Mouse (Mus musculus) megakaryocyte, embryonic 14.5 days (primary cell): ENCODE results near the gene Hif1an. TPM values are rescaled to one million over a fixed set of nuclear protein-coding genes. Genes with fewer than 3 reads are reported as not detected.

Experiments
- H3K27me3 ChIP-seq: replicated peaks from 2 replicates; pipeline ENCODE3; 2012; ENCODE audit warnings: inconsistent platforms
- H3K36me3 ChIP-seq: replicated peaks from 2 replicates; pipeline ENCODE3; 2012; ENCODE audit warnings: low read length, inconsistent platforms, mixed read lengths
- H3K4me1 ChIP-seq: 2 replicates; pipeline ENCODE4 v1.6.1; 2012; ENCODE audit warnings: inconsistent platforms
- H3K4me3 ChIP-seq: replicated peaks from 2 replicates; pipeline ENCODE3; 2012; ENCODE audit warnings: moderate library complexity, mild to moderate bottlenecking, inconsistent platforms
- H3K9me3 ChIP-seq: 2 replicates; pipeline ENCODE4 v1.6.1; 2012; ENCODE audit warnings: inconsistent platforms
- FLI1 ChIP-seq: IDR thresholded peaks from 2 replicates; pipeline ENCODE4 v1.6.1; 2012; ENCODE audit warnings: low read length, inconsistent platforms, mixed read lengths
- GATA1 ChIP-seq: IDR thresholded peaks from 3 replicates; pipeline ENCODE4 v1.6.1; 2012; ENCODE audit warnings: mixed read lengths, low read length, inconsistent platforms, borderline replicate concordance
- polyA plus RNA-seq: library from polyadenylated mRNA; stranded (reverse); fragments of >175 nt; gene quantifications from 2 replicates; pipeline ENCODE4 v1.2.3, GENCODE M21; 2012; ENCODE audit warnings: low replicate concordance; ENCODE audit not compliant: insufficient read depth

Hif1an gene
- 2.9 and 8.0 TPM in 2 replicates for polyA plus RNA-seq

DNA sequence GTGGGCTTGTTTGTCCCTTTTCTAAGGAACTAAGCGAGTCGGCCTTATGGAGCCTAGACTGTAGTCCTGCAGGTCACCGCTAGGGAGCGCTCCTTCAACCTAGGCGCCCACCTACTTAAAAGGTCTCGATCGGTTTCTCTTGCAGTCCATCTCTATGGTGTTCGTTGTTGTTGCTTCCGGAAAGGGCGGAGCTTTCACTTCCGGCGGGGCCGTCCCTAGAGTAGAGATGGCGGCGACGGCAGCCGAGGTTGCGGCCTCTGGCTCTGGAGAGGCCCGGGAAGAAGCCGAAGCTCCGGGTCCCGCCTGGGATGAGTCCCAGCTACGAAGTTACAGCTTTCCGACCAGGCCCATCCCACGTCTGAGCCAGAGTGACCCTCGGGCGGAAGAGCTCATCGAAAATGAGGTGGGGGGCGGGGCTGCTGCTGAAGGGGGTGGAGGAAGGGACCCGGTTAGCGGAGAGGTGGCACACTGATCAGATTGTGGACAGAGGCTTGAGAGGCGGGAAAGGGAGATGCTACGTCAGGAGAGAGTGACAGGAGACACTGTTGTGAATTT lies at the start of gene Hif1an:
Hif1an (plus strand) TSS at position 199 of the 555 bp plus-strand sequence.
- H3K9me3 ChIP-seq: no peaks in the 10 kb centered on the region
- H3K4me1 ChIP-seq: peaks cover 12% of the 10 kb centered on the region
- peak; percentile 84; the same call in 1 of the 2 replicates for TF ChIP-seq FLI1
- TF ChIP-seq GATA1: no peak
- peak within 1 kb of the TSS; percentile 96 for H3K4me3 ChIP-seq
- peaks cover 2% of the 10 kb centered on the region for H3K27me3 ChIP-seq
- H3K36me3 ChIP-seq: peaks cover 37% of the 10 kb centered on the region

DNA sequence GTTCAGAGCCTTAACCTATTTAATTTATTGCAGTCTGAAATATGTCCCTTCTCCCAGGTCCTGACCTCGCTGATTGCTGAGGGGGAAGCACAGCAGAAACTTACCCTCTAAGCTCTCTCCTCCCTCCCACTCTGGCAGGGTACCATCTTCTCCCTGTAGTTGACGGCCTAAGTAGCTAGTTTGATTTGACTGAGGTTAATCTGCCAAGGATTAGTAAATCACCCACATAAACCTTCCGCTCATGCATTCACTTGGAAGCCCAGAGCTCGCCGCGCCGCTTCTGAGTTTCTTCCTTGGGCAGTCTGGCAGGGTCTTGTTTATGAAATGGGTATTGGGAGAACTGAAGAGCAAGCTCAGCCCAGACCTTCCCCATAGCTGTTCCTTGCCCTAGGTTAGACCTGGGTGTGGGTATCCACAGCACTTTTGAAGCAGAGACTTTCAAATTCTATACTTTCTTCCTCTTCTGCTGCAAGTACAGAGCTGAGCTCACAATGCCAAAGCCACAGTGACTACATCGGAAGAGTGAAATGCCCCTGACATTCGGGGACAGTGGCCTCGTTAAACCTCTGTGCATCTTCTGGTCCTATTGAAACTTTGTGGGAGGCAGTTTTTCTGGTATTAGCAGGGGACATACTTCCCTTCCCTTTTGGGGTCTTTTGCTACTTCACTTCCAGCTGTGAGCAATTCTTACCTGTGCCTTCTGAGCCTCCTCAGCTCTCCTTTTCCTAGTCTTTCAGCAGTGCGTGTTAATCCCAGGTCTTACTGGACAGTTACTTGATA lies 49.4 kb upstream of the Hif1an start:
- no peak overlapping the region for H3K4me3 ChIP-seq
- no peaks in the 10 kb centered on the region for H3K9me3 ChIP-seq
- H3K27me3 ChIP-seq: peaks cover 94% of the 10 kb centered on the region
- TF ChIP-seq FLI1: no peak
- no peak for TF ChIP-seq GATA1
- peaks cover 17% of the 10 kb centered on the region for H3K4me1 ChIP-seq
- H3K36me3 ChIP-seq: no peaks in the 10 kb centered on the region

DNA sequence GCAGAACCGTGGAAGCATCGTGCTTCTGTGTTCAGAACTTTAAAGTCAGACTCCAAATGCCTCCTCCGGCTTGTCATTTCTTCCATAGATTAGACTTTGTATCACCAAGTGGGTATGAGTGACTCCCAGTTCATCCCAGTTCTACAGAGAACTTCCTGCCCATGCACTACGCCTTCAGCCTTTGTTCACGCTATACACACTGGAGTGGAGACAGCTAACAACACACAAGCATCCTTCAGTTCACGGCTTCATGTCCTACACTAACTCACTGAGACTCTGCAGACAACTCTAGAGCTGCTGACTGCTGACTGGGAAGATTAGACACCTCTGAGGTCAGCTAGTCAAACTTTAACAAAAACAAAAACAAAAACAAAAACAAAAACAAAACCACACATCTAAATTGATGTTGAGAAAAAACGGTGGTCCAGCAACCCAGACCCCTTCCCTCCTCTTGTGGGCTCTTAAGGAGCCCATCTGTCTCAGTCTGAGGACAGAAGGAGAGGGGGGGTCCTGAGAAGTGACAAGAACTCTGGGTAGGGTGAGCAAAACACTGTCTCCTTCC lies 48.6 kb upstream of the Hif1an start:
- Histone ChIP-seq H3K27me3 (peaks cover 96% of the 10 kb centered on the region), H3K4me1 (peaks cover 17% of the 10 kb centered on the region), H3K36me3 (no peaks in the 10 kb centered on the region), H3K4me3 (no peak overlapping the region), H3K9me3 (no peaks in the 10 kb centered on the region)
- no peak for TF ChIP-seq FLI1
- TF ChIP-seq GATA1: no peak

DNA sequence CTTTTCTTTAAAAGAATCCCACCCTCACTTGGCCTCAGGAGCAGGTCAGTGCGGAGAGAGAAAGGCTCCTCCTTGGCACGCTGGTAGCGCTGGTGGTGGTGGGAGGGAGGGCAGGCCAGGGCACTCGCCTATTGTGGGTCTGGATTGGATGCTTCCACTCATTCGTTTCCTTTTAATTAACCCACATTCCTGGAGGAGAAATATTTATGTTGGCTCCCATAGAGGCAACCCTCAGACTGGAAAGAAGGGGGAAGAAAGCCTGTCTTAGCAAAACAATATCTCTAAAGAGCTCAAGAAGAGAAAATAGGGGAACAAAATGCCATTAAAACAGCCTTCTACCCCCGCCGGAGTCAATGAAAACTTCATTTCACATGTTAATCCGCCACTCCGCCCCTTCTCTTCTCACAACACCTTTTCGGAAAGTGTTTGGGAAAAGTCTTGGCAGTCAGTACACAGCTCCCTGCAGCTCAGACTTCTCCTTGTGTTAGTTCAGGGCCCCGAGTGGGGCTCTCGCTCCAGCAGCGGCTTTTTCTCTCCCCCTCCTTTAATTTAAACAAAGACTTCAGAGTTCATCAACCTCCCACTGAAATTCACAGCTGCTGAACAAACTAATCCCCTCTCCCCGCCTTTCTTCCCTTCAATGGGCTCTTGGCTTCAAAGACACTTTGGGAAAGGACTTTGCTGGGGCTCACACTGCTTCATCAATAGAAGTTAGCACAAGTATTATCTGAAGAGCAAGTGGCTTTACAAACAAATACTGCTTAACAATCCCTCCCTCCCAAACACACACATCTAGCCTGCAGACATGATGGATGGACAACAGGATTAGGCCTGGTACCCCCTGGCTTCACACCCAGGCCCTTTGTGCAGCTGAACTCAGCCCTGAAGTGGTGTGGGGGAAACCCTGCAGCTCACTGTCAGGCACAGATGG lies 47.9 kb upstream of the Hif1an start:
- H3K36me3 ChIP-seq: no peaks in the 10 kb centered on the region
- no peak for TF ChIP-seq GATA1
- no peak for TF ChIP-seq FLI1
- H3K9me3 ChIP-seq: no peaks in the 10 kb centered on the region
- no peak overlapping the region for H3K4me3 ChIP-seq
- peaks cover 93% of the 10 kb centered on the region for H3K27me3 ChIP-seq
- H3K4me1 ChIP-seq: peaks cover 17% of the 10 kb centered on the region

DNA sequence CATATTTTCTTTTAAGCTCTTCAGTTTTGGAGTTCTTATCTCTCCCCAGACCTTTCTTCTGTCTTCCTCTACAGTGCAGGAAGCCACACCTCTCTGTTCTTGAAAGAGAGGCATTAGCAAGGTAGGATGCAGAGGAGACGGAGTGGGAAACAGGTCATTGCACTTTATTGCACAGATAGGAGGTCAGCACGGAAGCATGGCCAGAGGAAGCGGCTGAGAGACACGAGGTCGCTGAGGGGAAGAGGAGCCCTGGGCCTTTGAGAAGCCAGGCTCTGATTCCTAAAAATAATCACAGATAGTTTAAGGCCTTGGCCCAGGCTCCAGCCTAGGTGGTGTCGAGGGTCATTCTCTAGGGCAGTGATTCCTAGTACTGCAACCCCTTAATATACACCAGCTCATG lies 46.9 kb upstream of the Hif1an start:
- TF ChIP-seq GATA1 (no peak), FLI1 (no peak)
- H3K27me3 ChIP-seq: peaks cover 90% of the 10 kb centered on the region
- H3K9me3 ChIP-seq: no peaks in the 10 kb centered on the region
- peaks cover 11% of the 10 kb centered on the region for H3K4me1 ChIP-seq
- no peaks in the 10 kb centered on the region for H3K36me3 ChIP-seq
- H3K4me3 ChIP-seq: no peak overlapping the region

DNA sequence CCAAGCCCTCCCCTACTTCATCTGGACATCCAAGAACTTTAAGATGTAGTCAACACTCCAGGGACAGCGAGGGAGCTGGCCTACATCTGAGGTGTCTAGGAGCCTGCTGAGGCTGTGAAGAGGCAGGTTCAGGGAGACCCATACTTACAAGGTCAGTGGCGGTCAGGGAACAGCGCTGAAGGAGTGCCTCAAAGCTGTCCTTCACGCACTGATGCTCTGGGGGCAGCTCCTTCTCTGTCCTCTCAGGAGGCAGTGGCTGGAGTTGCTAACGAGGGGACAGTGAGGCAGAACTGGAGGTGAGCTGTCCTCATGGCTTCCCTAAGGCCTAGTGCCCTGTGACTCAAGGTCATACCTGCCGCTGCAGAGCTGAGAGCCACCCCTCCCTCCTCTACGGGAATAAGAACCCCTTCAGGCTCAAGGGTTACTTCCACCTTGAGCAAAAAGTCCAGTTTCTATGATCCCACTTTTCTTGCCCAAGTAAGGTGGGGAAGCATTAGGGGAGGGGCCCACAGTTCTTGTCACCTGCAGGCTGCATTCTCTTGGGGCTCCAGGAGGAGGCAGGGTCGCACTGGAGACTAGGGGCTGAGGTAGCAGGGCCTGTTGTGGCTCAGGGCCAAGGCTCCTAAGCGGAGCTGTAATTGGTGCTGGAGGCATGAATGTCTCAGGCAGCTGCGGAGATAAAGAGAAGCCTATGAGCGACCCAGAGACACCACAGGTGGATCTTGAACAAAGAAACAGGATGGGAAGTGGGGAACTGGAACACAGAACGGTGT lies 44.5 kb upstream of the Hif1an start:
- Histone ChIP-seq H3K4me1 (no peaks in the 10 kb centered on the region), H3K4me3 (no peak overlapping the region), H3K9me3 (no peaks in the 10 kb centered on the region), H3K36me3 (no peaks in the 10 kb centered on the region), H3K27me3 (peaks cover 75% of the 10 kb centered on the region)
- TF ChIP-seq FLI1 (no peak), GATA1 (no peak)

DNA sequence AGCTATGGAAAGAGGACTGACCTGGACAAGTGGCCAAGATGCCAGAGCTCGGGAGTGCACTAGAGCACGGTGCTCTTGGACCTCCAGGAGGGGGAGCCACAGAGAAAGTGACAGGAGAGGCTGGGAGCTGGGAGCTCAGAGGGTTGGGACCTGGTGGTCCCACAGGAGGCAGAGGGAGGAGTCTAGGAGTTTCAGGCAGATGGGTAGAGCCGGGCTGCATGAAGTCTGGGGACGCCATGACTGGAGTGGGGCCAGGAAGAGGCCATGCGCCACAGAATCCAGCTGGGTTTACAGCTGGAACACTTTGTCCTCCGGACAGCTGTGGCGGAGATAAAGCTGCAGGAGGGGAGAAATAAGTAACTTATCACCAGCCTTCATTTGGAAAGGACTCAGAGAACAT lies 43.5 kb upstream of the Hif1an start:
- Histone ChIP-seq H3K9me3 (no peaks in the 10 kb centered on the region), H3K4me1 (no peaks in the 10 kb centered on the region), H3K4me3 (no peak overlapping the region), H3K36me3 (no peaks in the 10 kb centered on the region), H3K27me3 (peaks cover 74% of the 10 kb centered on the region)
- TF ChIP-seq GATA1: no peak
- no peak for TF ChIP-seq FLI1

DNA sequence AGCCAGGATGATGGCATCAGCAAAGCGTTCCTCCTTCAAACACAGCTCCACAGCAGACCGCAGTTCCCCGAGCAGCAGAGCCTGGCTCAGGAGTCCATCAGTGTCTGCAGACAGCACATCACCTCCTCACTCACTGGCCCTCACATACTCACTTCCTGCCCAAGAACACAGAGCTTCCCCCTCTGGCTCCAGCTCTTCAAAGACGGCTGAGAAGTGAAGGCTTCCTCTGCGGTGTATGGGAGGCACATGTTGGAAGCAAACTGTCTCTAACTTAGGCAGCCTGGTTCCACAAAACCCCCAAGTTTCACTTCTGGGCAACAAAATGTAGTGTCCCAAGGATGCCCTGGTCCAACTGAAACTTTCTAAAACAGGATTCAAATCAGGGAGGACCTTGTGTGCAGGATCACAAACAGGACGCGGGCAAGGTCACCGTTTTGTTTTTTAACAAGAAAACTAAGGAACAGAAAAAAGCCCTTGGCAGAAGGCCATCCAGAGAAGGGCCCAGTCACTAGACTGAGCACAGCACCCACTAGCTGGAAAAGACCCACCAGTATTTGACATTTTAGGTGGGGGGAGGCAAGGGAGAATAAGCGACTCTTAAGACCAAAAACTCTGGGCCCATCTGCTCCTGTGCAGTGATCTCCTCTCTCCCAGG lies 37.0 kb upstream of the Hif1an start:
- H3K27me3 ChIP-seq: peaks cover 65% of the 10 kb centered on the region
- no peaks in the 10 kb centered on the region for H3K36me3 ChIP-seq
- TF ChIP-seq GATA1: no peak
- no peak for TF ChIP-seq FLI1
- peaks cover 5% of the 10 kb centered on the region for H3K9me3 ChIP-seq
- H3K4me3 ChIP-seq: no peak overlapping the region
- H3K4me1 ChIP-seq: peaks cover 5% of the 10 kb centered on the region; the same call in 1 of the 2 replicates

DNA sequence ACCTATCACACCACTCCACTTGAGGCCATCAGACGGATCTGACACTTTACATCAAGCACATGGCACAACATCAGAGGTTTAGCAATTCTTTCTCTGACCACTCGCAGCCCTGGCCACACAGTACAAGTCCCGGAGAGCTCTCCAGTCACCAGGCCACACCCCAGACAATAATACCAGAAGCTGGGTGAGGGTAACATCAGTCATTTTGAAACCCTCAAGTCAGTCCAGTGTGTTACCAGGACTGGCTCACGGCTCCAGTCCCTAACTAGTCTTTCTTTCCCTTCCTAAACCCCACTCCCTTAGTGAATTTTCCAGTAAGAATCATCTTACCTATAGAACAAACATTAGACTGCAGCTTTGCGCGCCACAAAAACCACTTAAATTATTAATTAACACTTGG lies 32.6 kb upstream of the Hif1an start:
- H3K4me1 ChIP-seq: peaks cover 5% of the 10 kb centered on the region; the same call in 1 of the 2 replicates
- TF ChIP-seq FLI1: no peak
- TF ChIP-seq GATA1: no peak
- no peak overlapping the region for H3K4me3 ChIP-seq
- H3K36me3 ChIP-seq: no peaks in the 10 kb centered on the region
- H3K9me3 ChIP-seq: peaks cover 5% of the 10 kb centered on the region
- peaks cover 67% of the 10 kb centered on the region for H3K27me3 ChIP-seq
